Mouse (Mus musculus) thymus, postnatal 4 days (tissue): ENCODE measurements around the gene Sp8.
A peak's percentile ranks its signal among the peaks of the same experiment; 100 is the strongest.

Source experiments
- DNase-seq: peaks from one replicate; pipeline ENCODE4 v3.0.0; 2021

Gene Sp8

DNA sequence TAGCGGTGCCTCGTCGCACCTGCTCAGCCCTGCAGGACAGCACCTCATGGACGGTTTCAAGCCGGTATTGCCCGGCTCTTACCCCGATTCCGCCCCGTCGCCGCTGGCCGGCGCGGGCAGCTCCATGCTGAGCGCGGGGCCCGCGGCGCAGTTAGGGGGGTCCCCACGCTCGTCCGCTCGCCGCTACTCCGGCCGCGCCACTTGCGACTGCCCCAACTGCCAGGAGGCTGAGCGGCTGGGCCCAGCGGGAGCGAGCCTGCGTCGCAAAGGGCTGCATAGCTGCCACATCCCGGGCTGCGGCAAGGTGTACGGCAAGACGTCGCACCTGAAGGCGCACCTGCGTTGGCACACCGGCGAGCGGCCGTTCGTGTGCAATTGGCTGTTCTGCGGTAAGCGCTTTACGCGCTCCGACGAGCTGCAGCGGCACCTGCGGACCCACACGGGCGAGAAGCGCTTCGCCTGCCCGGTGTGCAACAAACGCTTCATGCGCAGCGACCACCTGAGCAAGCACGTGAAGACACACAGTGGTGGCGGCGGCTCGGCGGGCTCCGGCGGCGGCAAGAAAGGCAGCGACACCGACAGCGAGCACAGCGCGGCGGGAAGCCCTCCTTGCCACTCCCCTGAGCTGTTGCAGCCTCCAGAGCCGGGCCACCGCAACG, 3.2 kb downstream of the Sp8 start:
- DNase-seq, result peak; percentile 32

- no peak for DNase-seq
These were observed 3.9 kb downstream of the Sp8 start for GRCm38 (mm10) chr12:118849996-118850395.

GRCm38 (mm10) chr12:118850851-118851410, 4.8 kb downstream of the Sp8 start:
- no peak for DNase-seq

- DNase-seq, result no peak
These were observed 7.2 kb downstream of the Sp8 start for GRCm38 (mm10) chr12:118853331-118853730.

GRCm38 (mm10) chr12:118854401-118854800, 8.3 kb downstream of the Sp8 start:
- DNase-seq, result no peak

DNA sequence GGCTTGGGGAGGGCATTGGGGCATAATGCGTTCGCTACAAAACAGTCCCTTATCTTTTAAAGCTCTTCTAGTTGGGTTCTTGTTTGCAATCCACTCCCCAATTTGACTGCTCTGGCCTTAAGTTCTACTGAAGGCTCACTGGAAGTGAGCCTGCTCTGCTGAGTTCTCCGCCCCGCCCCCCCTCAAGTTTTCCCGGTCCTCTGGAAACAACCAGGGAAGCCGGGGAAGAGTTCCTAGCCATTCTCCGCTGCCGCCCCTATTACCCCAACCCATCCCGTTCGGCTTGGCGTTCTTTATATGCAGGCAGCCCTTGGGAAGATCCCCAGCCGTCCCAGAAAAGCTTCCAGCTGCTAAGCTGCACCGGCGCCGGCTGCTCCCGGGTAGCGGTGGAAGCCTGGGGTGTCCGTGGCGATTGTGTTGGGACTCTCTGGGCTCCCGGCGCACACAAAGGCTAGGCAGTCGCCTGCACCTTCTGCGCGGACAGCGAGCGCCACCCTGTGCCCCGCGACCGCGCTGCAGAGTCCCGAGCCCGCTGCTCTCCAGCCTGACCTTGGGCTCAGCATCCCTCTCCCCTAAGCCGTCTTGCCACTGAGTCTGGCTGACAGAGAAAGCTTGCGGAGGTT, 8.8 kb downstream of the Sp8 start:
- peak; percentile 68 for DNase-seq

DNA sequence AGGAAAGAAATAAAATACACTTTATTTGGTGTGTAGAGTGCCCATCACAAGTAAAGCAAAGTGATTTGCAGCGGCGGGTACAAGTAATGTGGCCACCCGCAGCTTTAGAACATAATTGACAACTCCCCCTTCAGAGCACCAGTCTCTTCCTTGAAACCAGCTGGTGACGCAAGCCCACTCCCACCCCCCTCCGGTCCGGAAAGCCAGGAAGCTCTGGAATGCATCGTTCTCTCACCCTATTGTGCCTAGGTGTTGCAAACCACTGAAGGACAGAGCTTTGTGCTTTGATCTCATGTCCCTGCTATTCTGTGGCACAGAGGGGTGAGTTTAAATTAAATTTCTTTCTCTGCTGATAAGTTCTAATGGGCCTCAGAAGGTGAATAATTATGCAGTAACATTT, 10.0 kb downstream of the Sp8 start:
- DNase-seq, result no peak

- DNase-seq, result no peak
These were observed 26.5 kb downstream of the Sp8 start for GRCm38 (mm10) chr12:118872673-118873072.

GRCm38 (mm10) chr12:118882790-118883189, 36.7 kb downstream of the Sp8 start:
- DNase-seq, result no peak

DNA sequence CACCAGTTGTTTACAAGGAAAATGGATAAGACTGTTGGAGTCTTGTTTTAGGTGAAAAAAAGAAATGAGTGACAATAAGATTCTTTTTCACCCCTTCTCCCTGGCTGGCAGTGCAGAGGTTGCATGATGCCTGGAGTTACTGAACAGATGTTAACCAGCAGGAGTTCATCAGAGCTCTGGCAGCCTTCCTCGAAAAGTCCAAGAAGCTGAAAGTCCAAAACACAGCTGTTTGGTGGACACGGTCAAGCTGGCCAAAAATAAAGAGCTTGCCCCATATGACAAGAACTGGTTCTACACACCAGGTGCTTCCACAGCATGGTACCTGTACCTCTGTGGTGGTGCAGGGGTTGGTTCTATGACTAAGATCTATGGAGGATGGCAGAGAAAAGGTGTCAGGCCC, 41.8 kb downstream of the Sp8 start:
- DNase-seq, result no peak
